Mouse (Mus musculus) megakaryocyte, embryonic 14.5 days (primary cell): Measurements from ENCODE around the gene Map3k12. TPM values are rescaled to one million over a fixed set of nuclear protein-coding genes. Genes with fewer than 3 reads are reported as not detected.

Experiments used
- H3K27me3 ChIP-seq: replicated peaks from 2 replicates; pipeline ENCODE3; 2012; ENCODE audit warnings: inconsistent platforms
- H3K36me3 ChIP-seq: replicated peaks from 2 replicates; pipeline ENCODE3; 2012; ENCODE audit warnings: low read length, inconsistent platforms, mixed read lengths
- H3K4me1 ChIP-seq: 2 replicates; pipeline ENCODE4 v1.6.1; 2012; ENCODE audit warnings: inconsistent platforms
- H3K4me3 ChIP-seq: replicated peaks from 2 replicates; pipeline ENCODE3; 2012; ENCODE audit warnings: moderate library complexity, mild to moderate bottlenecking, inconsistent platforms
- H3K9me3 ChIP-seq: 2 replicates; pipeline ENCODE4 v1.6.1; 2012; ENCODE audit warnings: inconsistent platforms
- FLI1 ChIP-seq: IDR thresholded peaks from 2 replicates; pipeline ENCODE4 v1.6.1; 2012; ENCODE audit warnings: low read length, inconsistent platforms, mixed read lengths
- GATA1 ChIP-seq: IDR thresholded peaks from 3 replicates; pipeline ENCODE4 v1.6.1; 2012; ENCODE audit warnings: mixed read lengths, low read length, inconsistent platforms, borderline replicate concordance
- polyA plus RNA-seq: library from polyadenylated mRNA; stranded (reverse); fragments of >175 nt; gene quantifications from 2 replicates; pipeline ENCODE4 v1.2.3, GENCODE M21; 2012; ENCODE audit warnings: low replicate concordance; ENCODE audit not compliant: insufficient read depth

Gene Map3k12
- polyA plus RNA-seq, 1 experiment, result 2.3 TPM

DNA sequence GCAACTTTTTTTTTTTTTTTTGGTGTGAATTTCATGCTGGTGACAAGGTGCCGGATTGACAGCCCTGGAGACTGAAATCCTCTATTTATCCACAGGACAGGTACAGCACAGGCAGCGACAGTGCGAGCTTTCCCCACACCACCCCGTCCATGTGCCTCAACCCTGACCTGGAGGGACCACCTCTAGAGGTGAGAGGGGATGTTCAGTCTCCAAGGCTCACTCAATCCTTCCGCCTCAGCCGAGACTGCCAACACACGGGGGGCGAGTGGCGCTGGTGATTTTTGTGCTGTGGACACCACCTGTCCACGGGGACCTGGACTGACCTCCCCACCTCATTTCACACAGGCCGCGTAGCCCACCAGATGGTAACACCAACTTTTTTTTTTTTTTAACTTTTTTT lies 31.0 kb downstream of the Map3k12 start:
- Histone ChIP-seq H3K9me3 (no peaks in the 10 kb centered on the region), H3K36me3 (peaks cover 98% of the 10 kb centered on the region), H3K4me3 (no peak overlapping the region), H3K27me3 (no peaks in the 10 kb centered on the region), H3K4me1 (peaks cover 16% of the 10 kb centered on the region)
- TF ChIP-seq FLI1, result no peak
- no peak for TF ChIP-seq GATA1

DNA sequence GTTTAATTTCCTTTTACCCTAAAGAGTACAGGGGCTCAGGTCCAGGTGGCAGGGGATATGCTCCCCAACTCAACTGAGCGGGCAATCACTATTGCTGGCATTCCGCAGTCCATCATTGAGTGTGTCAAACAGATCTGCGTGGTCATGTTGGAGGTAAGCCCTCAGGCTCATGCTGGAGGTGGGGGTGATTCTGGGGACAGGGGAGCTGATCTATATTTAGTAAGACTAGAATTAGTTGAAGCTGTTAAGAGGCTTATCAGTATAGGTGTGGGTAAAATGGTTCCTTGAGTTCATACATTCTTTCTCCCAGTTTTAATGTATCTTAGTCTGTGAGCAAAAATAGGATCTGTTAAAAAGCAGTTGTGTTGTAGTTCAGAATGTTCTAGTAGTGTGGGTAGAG lies 33.7 kb downstream of the Map3k12 start:
- H3K36me3 ChIP-seq, result peaks cover 94% of the 10 kb centered on the region
- TF ChIP-seq FLI1 (no peak), GATA1 (no peak)
- H3K4me3 ChIP-seq, result no peak overlapping the region
- peaks cover 16% of the 10 kb centered on the region for H3K4me1 ChIP-seq
- H3K27me3 ChIP-seq, result no peaks in the 10 kb centered on the region
- H3K9me3 ChIP-seq, result no peaks in the 10 kb centered on the region

DNA sequence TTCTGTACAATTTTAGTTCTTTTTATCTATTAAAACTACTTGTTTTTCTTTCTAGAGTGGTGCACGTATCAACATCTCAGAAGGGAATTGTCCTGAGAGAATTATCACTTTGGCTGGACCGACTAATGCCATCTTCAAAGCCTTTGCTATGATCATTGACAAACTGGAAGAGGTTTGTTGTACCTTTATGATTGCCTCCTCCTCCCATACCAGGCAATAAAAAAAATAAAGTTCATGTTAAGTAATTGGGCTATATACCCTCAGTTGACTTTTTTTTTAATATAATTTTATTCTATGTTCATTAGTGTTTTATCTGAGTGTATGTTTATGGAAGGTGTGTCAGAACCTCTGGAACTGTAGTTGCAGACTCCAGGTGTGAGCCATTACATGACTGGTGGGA lies 42.3 kb downstream of the Map3k12 start:
- H3K4me1 ChIP-seq, result peaks cover 18% of the 10 kb centered on the region
- H3K27me3 ChIP-seq, result no peaks in the 10 kb centered on the region
- H3K36me3 ChIP-seq, result peaks cover 65% of the 10 kb centered on the region
- no peak overlapping the region for H3K4me3 ChIP-seq
- H3K9me3 ChIP-seq, result no peaks in the 10 kb centered on the region
- no peak for TF ChIP-seq GATA1
- TF ChIP-seq FLI1, result no peak

DNA sequence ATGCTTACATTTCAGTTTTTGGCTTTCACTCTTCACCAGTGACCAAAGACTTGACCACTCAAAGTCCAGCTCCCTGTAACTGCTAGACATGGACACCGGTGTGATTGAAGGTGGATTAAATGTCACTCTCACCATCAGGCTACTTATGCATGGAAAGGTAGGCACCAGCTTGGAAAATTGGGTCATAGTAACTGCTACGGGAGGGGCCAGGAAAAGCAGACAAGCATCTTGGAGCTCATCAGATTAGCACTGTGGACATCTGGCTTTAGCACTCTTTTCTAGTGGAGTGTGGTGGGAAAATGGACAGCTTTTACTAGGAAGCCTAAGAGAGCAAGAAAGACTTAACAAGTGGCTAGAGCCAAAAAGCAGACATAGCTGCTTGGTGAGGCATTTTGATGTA lies 43.6 kb downstream of the Map3k12 start:
- TF ChIP-seq FLI1, result no peak
- TF ChIP-seq GATA1, result no peak
- Histone ChIP-seq H3K9me3 (no peaks in the 10 kb centered on the region), H3K36me3 (peaks cover 66% of the 10 kb centered on the region), H3K4me3 (no peak overlapping the region), H3K4me1 (peaks cover 20% of the 10 kb centered on the region), H3K27me3 (no peaks in the 10 kb centered on the region)

DNA sequence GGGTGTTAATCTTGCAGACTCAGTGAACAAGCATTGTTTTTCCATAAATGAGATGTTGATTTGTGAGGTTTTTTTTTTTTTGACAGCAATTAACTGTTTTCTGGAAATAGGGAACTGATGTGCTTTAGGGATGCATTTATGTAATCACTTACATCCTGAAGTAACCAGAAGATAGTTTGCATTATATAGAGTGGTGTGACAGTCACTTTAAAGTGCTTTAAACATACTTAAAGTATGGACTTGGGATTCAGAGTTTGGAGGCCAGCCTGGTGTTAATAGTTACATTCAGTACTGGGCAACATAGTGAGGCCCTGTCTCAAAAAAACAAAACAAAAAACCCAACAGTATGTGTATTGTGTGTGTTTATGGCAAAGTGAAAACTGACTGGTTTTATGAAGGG lies 45.1 kb downstream of the Map3k12 start:
- Histone ChIP-seq H3K4me1 (peaks cover 20% of the 10 kb centered on the region), H3K36me3 (peaks cover 66% of the 10 kb centered on the region), H3K9me3 (no peaks in the 10 kb centered on the region), H3K27me3 (no peaks in the 10 kb centered on the region), H3K4me3 (peak overlapping the region; percentile 95)
- TF ChIP-seq FLI1 (no peak), GATA1 (no peak)

DNA sequence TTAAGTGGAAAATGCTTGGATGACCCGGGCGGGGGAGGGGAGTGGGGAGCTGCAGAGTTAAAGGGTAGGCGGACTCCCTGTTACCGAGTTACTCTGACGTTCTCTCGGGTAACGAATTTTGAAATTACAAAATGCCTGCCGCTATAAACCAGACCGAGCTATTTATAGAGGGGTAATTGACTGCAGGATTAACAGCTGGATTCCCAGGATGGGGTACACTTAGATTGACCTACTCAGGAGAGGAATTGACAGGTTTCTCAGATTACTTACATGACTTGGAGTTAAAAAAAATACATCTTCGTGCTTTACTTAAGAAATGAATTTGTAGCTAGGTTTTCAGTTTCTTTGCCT lies 45.6 kb downstream of the Map3k12 start:
- Histone ChIP-seq H3K27me3 (no peaks in the 10 kb centered on the region), H3K4me3 (peak overlapping the region; percentile 95), H3K9me3 (no peaks in the 10 kb centered on the region), H3K36me3 (peaks cover 66% of the 10 kb centered on the region), H3K4me1 (peaks cover 20% of the 10 kb centered on the region)
- TF ChIP-seq GATA1 (no peak), FLI1 (no peak)

DNA sequence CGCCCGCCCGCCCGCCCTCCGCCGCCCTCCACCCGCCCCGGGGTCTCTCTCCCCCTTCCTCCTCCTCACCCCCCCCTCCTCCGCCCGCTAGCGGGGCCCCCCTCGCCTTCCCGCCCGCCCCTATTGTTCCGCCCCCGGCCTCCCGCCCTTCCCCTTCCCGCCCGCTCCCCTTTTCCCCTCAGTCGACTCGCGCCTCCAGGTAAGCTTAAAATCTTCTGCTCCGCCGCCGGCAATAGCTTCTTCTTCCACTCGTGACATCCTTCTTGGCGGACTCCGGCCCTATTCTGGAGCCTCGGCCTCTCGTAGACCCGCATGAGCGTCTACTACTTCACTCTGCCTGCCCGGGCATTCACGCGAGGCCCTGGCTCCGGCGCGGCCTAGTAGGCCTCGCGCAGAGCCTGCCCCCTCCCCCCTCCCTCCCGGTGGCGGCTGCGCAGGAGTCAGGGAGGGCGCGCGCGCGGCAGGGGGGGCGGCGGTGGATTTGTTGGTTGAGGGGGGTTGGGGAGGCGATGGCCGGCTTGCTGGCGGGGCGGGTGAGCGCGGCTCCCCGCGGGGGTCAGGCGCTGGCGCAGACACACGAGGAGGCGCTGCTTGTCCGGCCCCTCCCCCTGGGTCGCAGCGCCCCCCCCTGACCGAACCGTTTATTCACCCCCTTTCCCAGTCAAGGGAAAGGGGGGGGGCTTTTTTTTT lies 46.1 kb downstream of the Map3k12 start:
- Histone ChIP-seq H3K4me3 (peak overlapping the region; percentile 95), H3K4me1 (peaks cover 21% of the 10 kb centered on the region), H3K36me3 (peaks cover 66% of the 10 kb centered on the region), H3K9me3 (no peaks in the 10 kb centered on the region), H3K27me3 (no peaks in the 10 kb centered on the region)
- TF ChIP-seq GATA1 (no peak), FLI1 (no peak)

DNA sequence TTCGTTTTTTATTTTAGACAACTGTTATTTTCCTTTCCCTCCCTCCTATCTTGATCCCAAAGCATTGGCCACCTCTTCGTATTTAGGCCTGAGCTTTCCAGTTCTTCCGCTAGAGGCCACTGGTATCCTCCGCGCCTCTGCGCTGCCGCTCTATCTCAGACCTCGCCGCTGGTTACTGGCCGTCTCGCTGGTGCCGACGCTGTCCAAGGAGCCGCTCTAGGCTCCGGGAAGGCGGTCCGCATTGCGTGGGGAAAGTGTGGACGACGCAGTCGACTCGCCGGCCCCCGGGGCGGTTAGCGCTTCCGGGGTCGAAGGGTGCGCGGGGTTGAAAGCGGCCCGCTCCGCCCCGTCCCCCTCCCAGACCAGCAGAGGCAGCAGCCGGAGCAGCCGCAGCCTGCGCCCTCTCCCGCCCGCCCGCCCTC lies 46.7 kb downstream of the Map3k12 start, which contains the start of gene Pcbp2:
TSS of gene Pcbp2 (plus strand) at position 357 of the 422 bp plus-strand sequence.
- H3K4me3 ChIP-seq, result peak within 1 kb of the TSS; percentile 95
- H3K27me3 ChIP-seq, result no peaks in the 10 kb centered on the region
- no peak for TF ChIP-seq FLI1
- no peak for TF ChIP-seq GATA1
- H3K36me3 ChIP-seq, result peaks cover 66% of the 10 kb centered on the region
- peaks cover 26% of the 10 kb centered on the region for H3K4me1 ChIP-seq
- H3K9me3 ChIP-seq, result no peaks in the 10 kb centered on the region

DNA sequence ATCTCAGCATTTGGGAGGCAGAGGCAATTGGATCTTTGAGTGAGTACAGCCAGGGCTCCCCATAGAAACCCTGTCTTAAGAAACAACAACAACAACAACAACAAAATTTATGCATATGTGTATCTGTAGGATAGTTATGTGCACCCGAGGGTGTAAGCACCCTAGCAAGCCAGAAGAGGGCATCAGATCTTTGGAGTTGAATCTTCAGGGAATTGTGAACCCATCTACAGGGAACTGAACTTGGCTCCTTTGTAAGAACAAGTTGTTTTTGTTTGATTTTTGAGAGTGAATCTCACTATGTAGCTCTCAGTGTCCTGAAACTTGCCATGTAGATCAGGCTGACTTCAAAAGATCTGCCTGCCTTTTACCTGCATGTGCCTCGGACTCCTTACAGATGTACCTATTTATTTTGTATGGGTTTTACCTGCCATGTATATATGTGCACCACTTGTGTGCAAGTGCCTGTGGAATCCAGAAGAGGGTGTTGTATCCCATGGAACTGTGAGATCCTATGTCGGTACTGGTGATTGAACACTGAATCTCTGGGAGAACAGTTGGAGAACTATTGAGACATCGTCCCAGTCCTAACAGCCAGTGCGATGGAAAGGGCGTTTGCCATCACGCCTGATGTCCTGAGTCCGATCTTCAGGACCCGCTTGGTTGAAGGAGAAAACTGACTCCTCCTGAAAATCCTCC lies 48.0 kb downstream of the Map3k12 start:
- Histone ChIP-seq H3K4me1 (peaks cover 38% of the 10 kb centered on the region), H3K4me3 (no peak overlapping the region), H3K9me3 (no peaks in the 10 kb centered on the region), H3K27me3 (no peaks in the 10 kb centered on the region), H3K36me3 (peaks cover 63% of the 10 kb centered on the region)
- TF ChIP-seq FLI1, result no peak
- TF ChIP-seq GATA1, result no peak

DNA sequence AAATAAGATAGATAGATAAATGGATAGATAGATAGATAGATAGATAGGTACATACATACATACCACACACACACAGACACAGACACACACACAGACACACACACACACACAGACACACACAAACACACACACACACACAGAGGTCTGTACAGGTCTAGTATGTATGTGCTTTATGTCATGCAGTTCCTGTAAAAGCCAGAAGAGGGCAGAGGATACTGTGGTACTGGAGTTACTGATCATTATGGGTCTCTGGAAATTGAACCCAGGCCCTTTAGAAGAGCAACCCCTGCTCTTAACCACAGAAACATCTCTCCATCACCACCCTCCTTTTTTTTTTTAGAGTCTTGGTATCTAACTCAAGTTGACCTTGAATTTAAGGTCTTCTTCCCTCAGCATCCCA lies 53.2 kb downstream of the Map3k12 start:
- no peaks in the 10 kb centered on the region for H3K9me3 ChIP-seq
- H3K4me1 ChIP-seq, result peaks cover 57% of the 10 kb centered on the region
- H3K36me3 ChIP-seq, result peaks cover 70% of the 10 kb centered on the region
- H3K4me3 ChIP-seq, result no peak overlapping the region
- no peak for TF ChIP-seq FLI1
- no peak for TF ChIP-seq GATA1
- H3K27me3 ChIP-seq, result no peaks in the 10 kb centered on the region
